Mouse (Mus musculus): ENCODE results near the gene Usp46.
"Not testable (repeated sequence)": the region's sequence is repeated elsewhere in the genome, so short reads cannot be mapped to it uniquely, and the experiment has no call there.

Gene Usp46

DNA sequence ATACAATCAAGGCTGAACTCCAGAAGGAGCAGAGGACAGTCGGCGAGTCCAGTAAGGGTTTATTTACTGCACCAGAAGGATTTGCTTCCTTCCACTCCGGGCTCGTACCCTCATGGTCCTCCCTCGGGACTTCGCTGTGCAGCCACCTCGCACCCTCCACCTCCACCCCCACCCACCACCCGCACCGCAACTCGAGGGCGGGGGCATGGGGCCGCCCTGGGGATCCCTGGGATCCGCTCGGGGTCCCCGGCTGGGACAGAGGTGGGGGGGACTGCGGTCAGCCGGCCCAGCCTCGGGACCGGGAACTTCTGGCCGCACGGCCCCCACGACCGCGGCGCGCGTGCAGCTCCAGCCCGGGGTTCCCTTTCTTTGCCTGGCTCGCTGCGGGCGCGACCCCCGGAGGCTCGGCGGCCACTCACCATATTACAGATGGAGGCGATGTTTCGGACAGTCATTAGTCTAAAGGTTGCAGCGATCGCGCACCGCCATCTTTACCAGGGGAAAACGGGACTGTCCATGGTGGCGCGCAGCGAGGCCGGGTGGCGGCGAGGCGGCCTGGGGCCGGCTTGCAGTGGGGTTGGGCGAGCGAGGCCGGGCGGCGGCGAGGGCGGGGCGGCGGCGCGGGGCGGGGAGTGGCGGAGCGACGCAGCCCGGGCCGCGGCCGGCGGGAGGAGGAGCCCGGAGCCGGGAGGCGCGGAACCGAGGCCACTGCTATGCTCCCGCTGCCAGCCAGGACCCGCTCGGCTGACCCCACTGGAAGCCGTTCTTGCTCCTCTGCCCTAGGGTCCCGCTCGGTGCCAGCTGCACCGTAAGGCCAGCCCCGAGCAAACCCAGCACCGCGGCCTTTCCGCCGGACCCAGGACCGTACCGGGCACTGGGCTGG, at the start of gene Usp46:
Gene Usp46, minus strand, starts transcription at position 601 of the 883 bp plus-strand sequence.
- peak; percentile 74 for DNase-seq (ENCODE audit: low read depth, low spot score)

DNA sequence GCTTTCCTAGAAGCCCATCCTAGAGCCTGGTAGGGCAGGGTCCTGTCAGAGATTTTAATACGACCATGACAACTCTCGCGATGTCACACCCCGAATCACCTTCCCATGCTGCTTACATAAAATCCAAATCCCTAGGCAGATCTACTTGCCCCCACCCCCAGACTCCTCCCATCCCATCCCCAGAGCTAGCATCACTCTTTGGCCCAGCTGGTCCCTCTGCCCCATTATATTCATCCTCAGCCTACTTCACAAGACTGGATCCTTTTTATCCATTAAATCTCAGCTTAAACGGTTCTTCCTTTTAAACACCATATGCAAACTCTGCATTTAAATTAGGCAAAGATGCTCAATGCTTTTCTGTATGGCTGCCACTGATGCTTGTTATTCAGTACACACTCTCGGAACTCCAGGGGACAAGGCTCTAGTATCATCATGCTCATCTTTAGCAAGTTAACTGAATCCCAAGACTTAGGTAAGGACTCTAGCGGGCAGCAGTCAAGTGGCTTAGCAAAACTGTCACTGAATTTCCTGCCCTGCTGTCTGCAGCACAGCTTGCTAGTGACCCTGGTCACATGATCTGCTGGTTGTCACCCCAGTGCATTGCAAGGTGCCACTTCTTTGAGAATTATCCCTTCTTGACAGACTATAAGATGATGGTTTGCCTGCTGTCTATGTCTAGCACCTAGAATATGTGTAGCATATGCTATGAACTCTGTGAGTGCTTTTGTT, 45.9 kb upstream of the Usp46 start:
- no peak for DNase-seq (ENCODE audit: low read depth, low spot score)

- no peak for DNase-seq (ENCODE audit: low read depth, low spot score)
Observed at GRCm38 (mm10) chr5:74105445-74105844, 37.2 kb upstream of the Usp46 start.

DNA sequence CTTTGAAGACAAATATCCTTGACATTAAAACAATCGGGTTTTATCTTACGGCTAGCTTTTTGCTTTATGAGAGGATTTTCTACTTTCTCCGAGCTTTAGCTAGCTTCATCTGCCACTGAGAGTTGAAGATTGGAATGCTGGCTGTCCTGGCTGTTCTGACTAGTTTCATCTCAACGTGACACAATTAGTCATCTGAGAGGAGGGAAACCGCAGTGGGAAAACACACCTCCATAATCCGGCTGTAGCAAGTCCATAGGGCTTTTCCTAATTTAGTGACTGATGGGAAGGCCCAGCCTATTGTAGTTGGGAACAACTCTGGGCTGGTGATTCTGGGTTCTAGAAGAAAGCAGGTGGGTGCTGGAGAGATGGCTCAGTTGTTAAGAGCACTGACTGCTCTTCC, 33.5 kb upstream of the Usp46 start:
- no peak for DNase-seq (ENCODE audit: low read depth, low spot score)

DNA sequence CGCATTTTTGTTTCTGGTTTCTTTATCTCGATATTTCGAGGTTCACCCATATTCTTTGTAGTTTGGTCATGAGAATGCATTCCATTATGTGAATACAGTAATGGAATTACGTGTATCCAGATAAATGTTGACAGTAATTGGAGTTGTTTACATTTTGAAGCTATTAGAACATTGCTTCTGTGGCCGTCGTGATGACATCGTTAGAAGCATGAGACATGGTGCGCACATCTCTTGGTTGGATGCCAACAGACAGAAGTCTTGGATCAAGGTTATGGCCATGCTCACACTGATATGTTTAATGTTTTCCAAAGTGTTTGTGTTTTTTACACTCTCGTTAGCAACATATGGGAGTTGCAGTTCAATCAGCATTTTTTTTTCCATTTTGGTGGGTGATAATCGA, 30.8 kb upstream of the Usp46 start:
- no peak for DNase-seq (ENCODE audit: low read depth, low spot score)

DNA sequence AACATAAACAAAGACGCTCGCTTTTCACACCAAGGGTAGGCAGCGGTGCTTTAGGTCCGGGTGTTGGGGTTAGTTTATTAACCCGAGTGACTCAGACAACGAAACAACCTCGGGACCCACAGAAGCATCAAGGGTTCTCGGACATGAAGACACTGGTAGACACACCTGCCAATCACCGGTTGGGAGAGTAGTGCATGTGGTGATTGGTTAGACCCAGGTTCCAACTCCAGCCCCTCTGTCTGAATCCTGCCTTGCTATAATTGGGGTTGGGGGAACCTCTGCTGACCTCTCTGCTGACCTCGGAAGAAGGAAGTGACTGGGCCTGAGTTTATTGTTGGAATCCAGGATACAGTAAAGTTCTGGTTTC, 29.6 kb upstream of the Usp46 start:
- no peak for DNase-seq (ENCODE audit: low read depth, low spot score)

DNA sequence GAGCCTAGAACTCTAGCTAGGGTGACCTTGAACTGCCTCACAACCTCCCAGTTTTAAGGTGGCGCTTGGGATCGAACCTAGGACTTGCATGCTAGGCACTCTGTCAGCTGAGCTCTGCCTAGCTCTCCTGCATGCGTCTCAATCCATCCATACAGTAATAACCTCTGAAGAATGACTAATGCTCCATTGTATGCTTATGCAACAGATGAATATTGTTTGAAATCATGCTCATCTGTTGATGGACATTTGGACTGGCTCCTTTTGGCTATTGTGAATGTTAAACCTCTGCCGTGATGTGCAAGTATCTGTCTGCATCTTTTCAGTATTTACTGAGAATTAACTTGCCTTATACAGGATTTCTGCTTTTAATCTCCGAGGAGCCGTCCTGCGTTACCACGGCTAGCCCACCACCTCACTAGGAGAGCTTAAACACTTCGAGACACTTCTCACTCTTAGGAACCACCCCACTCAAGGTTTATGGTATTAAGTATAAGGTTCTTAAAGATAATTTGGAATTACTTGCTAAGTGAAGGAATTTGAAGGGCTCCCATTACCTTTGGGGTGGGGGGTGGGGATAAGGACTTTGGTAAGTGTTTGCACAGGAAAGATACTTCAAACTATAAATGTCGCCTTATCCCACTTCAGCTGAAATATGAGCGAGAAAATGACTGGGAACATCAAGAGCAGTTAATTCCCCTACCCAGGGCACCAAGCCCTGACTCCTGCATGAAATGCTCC, 29.1 kb upstream of the Usp46 start:
- DNase-seq (ENCODE audit: low read depth, low spot score) = no peak

DNA sequence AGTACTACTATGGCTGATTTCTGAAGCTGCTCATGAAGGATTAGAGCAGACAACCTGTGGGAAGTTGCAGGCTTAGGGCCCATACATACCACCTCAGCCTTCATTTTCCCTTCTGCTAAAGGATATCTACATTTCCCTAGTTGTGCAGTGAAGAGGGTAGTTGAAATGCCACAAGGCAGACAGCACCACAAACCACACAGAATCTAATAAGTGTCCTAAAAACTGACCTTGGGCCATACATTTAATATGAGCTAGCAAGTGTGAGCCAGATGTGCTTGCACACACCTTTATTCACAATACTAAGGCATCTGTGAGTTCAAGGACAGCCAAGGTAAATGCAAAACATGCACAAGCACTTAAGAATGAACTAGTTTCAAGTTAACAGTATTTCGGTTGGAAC, 27.8 kb upstream of the Usp46 start:
- DNase-seq (ENCODE audit: low read depth, low spot score) = no peak

DNA sequence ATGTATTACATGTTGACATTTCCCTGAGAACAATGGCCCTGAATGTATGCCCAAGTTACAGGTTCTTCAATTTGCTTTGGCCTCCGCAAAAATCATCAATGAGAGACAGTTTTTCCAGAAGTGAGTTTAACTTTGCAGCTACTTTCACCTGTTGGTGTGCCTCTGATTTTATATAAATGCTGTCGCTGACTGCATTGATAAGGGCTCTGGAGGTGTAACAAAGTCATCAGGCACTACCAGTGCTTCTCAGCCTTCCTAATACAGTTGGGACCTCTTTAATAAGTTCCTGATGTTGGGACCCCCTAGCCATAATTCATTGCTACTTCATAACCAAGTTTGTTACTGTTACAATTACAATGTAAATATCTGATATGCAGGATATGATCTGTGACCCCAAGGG, 27.4 kb upstream of the Usp46 start:
- no peak for DNase-seq (ENCODE audit: low read depth, low spot score)

- DNase-seq (ENCODE audit: low read depth, low spot score) = no peak
Observed at GRCm38 (mm10) chr5:74094841-74095437, 26.7 kb upstream of the Usp46 start.

DNA sequence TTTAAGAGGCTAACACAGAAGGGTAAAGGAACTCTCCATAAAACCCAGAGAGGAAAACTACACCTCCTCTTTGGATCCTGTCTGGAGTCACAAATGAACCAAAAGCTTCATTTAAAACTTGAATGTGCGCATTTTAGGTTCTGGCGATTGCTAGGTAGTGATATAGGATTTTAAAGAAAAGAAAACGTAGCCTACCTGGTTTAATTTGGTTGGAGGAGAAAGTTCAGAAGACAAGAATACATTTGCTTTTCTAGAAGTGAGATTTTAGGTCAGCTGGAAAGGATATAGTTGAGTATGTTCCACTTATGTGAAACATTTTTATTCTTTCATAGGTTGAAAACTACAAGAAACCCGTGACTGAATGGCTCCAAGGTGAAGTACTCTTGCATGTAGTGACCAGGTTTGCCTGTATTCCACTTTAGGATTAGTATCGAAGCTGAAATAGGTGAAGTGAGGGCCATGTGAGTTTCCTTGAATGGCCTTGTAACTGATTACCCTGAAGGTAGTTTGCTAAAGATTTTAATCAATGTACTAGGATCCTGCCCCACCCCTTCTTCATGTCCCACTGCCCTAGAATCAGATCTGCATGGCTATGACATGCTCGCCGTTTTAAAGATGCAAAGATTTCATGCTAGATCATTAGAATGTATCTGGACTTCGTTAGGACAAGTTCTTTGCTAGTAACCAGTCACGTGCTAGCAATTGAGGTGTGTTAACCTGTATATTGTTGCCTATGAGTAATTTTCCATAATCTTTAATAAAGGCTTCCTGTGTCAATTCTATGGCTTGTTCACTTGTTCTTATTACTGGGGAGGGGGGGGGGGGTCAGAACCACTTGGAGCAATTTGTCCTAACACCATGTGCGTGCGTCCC, 25.6 kb upstream of the Usp46 start:
- DNase-seq (ENCODE audit: low read depth, low spot score) = no peak

GRCm38 (mm10) chr5:74092833-74093555, 24.8 kb upstream of the Usp46 start:
- peak; percentile 94 for DNase-seq (ENCODE audit: low read depth, low spot score)

GRCm38 (mm10) chr5:74092481-74092832, 24.2 kb upstream of the Usp46 start:
- no peak for DNase-seq (ENCODE audit: low read depth, low spot score)

DNA sequence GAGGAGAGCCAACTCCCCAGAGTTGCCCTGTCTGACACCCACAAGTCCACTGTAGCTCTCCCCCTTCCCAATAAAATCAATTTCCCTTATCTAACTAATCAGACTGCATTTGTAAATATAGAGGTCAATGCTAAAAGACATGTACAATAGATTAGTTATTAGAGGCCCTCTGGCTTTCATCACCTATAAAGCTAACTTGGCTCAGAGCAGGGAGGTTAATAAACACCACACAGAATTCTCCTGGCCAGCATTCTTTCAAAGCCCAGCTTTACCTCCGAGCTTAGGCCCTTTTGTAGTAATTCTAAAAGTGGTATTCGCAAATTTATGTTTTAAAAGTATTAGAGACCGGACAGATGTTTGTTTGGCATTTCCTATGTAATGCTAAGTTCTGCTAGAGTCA, 21.4 kb upstream of the Usp46 start:
- DNase-seq (ENCODE audit: low read depth, low spot score) = no peak

DNA sequence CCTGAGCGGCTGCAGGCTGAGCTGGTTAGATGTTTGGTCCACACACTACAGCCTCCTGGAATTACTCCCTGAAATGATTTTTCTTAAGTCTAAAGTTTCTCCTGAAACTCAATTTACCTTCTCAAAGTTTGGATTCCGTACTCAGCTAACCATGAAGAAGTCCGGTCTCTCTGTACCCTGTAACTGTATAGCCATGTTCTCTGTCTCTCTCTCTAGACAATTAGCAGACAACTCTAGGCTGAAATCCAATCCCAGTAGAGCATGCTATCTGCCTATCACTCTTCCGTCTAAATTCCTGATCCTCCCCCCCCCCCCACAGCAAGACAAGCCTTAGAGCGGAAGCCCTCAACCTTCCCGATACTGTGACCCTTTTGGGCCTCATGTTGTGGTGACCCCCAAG, 13.5 kb upstream of the Usp46 start:
- no peak for DNase-seq (ENCODE audit: low read depth, low spot score)

- no peak for DNase-seq (ENCODE audit: low read depth, low spot score)
Observed at GRCm38 (mm10) chr5:74078861-74079615, 10.8 kb upstream of the Usp46 start.

- DNase-seq (ENCODE audit: low read depth, low spot score) = no peak
Observed at GRCm38 (mm10) chr5:74078400-74078799, 10.2 kb upstream of the Usp46 start.

DNA sequence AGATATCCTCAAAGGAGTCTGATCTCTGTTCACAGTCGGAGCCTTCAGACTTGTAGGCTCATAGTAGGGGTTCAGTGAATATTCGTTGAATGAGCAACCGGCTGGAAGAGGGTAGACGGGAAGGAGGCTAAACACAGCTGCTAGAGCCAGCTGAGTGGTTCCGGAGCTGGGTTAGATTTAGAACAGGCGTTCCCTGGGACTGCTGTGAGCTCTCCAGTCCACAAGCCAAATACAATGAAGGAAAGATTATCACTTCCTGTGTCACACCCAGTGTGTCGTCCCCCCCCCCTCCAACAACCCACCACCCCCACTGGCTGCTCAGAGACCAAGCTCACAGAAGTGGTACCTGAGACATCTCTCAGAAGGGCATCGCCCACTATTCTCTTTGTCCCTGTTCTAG, 9.7 kb upstream of the Usp46 start:
- DNase-seq (ENCODE audit: low read depth, low spot score) = no peak

DNA sequence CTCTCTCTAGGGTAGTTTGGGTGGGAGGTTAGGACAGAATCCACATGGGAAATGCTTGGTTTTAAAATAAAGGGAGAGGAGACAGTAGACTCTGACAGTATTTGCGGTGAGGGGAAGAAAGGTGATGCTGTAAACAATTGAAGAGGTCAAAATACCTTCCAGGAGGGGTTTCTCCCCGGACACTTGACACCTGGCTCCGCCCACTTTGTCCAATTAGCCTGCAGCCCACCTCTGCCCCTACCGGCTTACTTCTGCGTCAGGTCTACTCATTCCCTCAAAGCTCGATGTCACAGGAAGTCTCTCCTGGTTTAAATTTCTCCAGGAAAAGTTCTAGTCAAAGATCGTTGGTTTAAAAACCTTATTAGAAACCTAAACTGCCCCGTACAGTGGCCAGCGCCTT, 8.5 kb upstream of the Usp46 start:
- DNase-seq (ENCODE audit: low read depth, low spot score) = no peak

- DNase-seq (ENCODE audit: low read depth, low spot score) = not testable (repeated sequence)
Observed at GRCm38 (mm10) chr5:74070564-74070963, 2.3 kb upstream of the Usp46 start.

All from c-Kit-negative CD71-positive TER-119-positive erythroid progenitor cells, embryonic 14.5 days (primary cell).